In genomic region chr19:29265538-29265937, GRCm38 (mm10) we compare ENCODE assay signal across 9 mouse cellular contexts. TPM values are rescaled to one million over a fixed set of nuclear protein-coding genes. Genes with fewer than 3 reads are reported as not detected.
DNase-seq lines count a peak whose midpoint lies in the region; ATAC-seq lines count a peak whose summit lies in the region.
"Had no signal": no experiment of that assay in that cellular context is flagged by ENCODE, and none has a peak within 500 bp of the region (broad histone marks: within the 10 kb centered on the region; RNA-seq: fewer than 3 reads in every experiment).

No protein-coding gene starts in this region.

- H3K27me3 ChIP-seq in forebrain, embryonic 10.5 days (ENCODE audit: poor library complexity, severe bottlenecking) = no peaks in the 10 kb centered on the region
- H3K27me3 ChIP-seq in forebrain, embryonic 11.5 days (ENCODE audit: control insufficient read depth, insufficient read depth, low read length) = no peaks in the 10 kb centered on the region
- no peaks in the 10 kb centered on the region for H3K27me3 ChIP-seq in heart, embryonic 15.5 days
- H3K27me3 ChIP-seq in limb, embryonic 13.5 days = no peaks in the 10 kb centered on the region

- 34% methylated on average over 5 of the region's 5 CpGs for WGBS in forebrain, embryonic 10.5 days
- 31% methylated on average over 5 of the region's 5 CpGs for WGBS in forebrain, embryonic 11.5 days
- 41% methylated on average over 5 of the region's 5 CpGs for WGBS in heart, embryonic 15.5 days
- 51% methylated on average over 5 of the region's 5 CpGs for WGBS in limb, embryonic 13.5 days

- no peak overlapping the region for H3K4me2 ChIP-seq in forebrain, embryonic 11.5 days (ENCODE audit: low read depth, low read length, severe bottlenecking)
- H3K4me2 ChIP-seq in heart, embryonic 15.5 days = peak overlapping the region; percentile 40; the same call in 1 of the 2 replicates
- no peak overlapping the region for H3K4me2 ChIP-seq in limb, embryonic 13.5 days (replicated peaks)

- no peak for DNase-seq in forebrain, embryonic 10.5 days (ENCODE audit: extremely low spot score, low spot score)
- DNase-seq in forebrain, embryonic 11.5 days (ENCODE audit: low spot score) = no peak
- DNase-seq in right cerebral cortex, postnatal 10 days (ENCODE audit: low spot score in 2 of 2) = peak; percentile 67 to 74
- no peak for DNase-seq in right cerebral cortex, postnatal 14 days
- no peak for DNase-seq in embryo, embryonic 11 days
- no peak for DNase-seq in spleen, adult 12 weeks (ENCODE audit: low spot score)

- H3K9me3 ChIP-seq in forebrain, embryonic 10.5 days = no peaks in the 10 kb centered on the region
- H3K9me3 ChIP-seq in forebrain, embryonic 11.5 days (ENCODE audit: control insufficient read depth, low read length) = no peaks in the 10 kb centered on the region
- no peaks in the 10 kb centered on the region for H3K9me3 ChIP-seq in heart, embryonic 15.5 days (replicated peaks)
- H3K9me3 ChIP-seq in limb, embryonic 13.5 days = no peaks in the 10 kb centered on the region

- H3K27ac ChIP-seq in forebrain, embryonic 10.5 days = peak overlapping the region; percentile 36; the same call in 1 of the 2 replicates
- no peak overlapping the region for H3K27ac ChIP-seq in forebrain, embryonic 11.5 days (ENCODE audit: low read depth, low read length)
- peak overlapping the region; percentile 73 for H3K27ac ChIP-seq in heart, embryonic 15.5 days
- H3K27ac ChIP-seq in limb, embryonic 13.5 days = peak overlapping the region; percentile 48; the same call in 1 of the 2 replicates
- H3K27ac ChIP-seq: macrophage had no signal

- H3K4me3 ChIP-seq in forebrain, embryonic 10.5 days = no peak overlapping the region
- H3K4me3 ChIP-seq in forebrain, embryonic 11.5 days (ENCODE audit: low read depth, low read length) = no peak overlapping the region
- H3K4me3 ChIP-seq in heart, embryonic 15.5 days = no peak overlapping the region
- H3K4me3 ChIP-seq in limb, embryonic 13.5 days = no peak overlapping the region

- H3K4me1 ChIP-seq in forebrain, embryonic 10.5 days = peaks cover 12% of the 10 kb centered on the region
- no peaks in the 10 kb centered on the region for H3K4me1 ChIP-seq in forebrain, embryonic 11.5 days (replicated peaks; ENCODE audit: control insufficient read depth, insufficient read depth, low read length)
- peaks cover 16% of the 10 kb centered on the region for H3K4me1 ChIP-seq in heart, embryonic 15.5 days (replicated peaks)
- H3K4me1 ChIP-seq in limb, embryonic 13.5 days = peaks cover 7% of the 10 kb centered on the region; the same call in 1 of the 2 replicates

- peaks cover 8% of the 10 kb centered on the region for H3K36me3 ChIP-seq in forebrain, embryonic 10.5 days (replicated peaks)
- no peaks in the 10 kb centered on the region for H3K36me3 ChIP-seq in forebrain, embryonic 11.5 days (ENCODE audit: control insufficient read depth, insufficient read depth, low read length)
- no peaks in the 10 kb centered on the region for H3K36me3 ChIP-seq in heart, embryonic 15.5 days
- H3K36me3 ChIP-seq in limb, embryonic 13.5 days = peaks cover 15% of the 10 kb centered on the region

- ATAC-seq in forebrain, embryonic 11.5 days (replicated peaks; ENCODE audit: low FRiP score) = no peak
- ATAC-seq in heart, embryonic 15.5 days (replicated peaks; ENCODE audit: insufficient number of reproducible peaks, insufficient read depth, low FRiP score, low read depth) = peak; percentile 72; the same call in 1 of the 2 replicates
- 0 out of 2 replicates have a peak, but pooled peaks have one; percentile 44 for ATAC-seq in limb, embryonic 13.5 days (ENCODE audit: low FRiP score, low read depth)

- H3K9ac ChIP-seq in forebrain, embryonic 11.5 days (ENCODE audit: low read length) = no peak overlapping the region
- no peak overlapping the region for H3K9ac ChIP-seq in heart, embryonic 15.5 days
- no peak overlapping the region for H3K9ac ChIP-seq in limb, embryonic 13.5 days

RNA-seq across cellular contexts. Expression of gene Jak2, which starts 13.9 kb away (rescaled TPM):
- 5.3 and 6.1 TPM in 2 replicates for polyA plus RNA-seq in forebrain, embryonic 10.5 days (2016; fragmentation: Nextera tagmentation; extraction: Ambion mirVana)
- polyA plus RNA-seq in forebrain, embryonic 11.5 days (2014; fragmentation: Nextera tagmentation; extraction: Ambion mirVana) = 13.2 and 14.6 TPM in 2 replicates
- polyA plus RNA-seq in heart, embryonic 15.5 days (2015; fragmentation: Nextera tagmentation; extraction: Ambion mirVana) = 5.7 and 7.6 TPM in 2 replicates
- polyA plus RNA-seq in limb, embryonic 13.5 days (2015; fragmentation: Nextera tagmentation; extraction: Ambion mirVana) = 8.5 and 9.8 TPM in 2 replicates

RNA-seq across cellular contexts. Expression of gene Insl6, which starts 59.6 kb away (rescaled TPM):
- 5.0 and 5.3 TPM in 2 replicates for polyA plus RNA-seq in forebrain, embryonic 10.5 days (2016; fragmentation: Nextera tagmentation; extraction: Ambion mirVana)
- 6.7 and 7.2 TPM in 2 replicates for polyA plus RNA-seq in forebrain, embryonic 11.5 days (2014; fragmentation: Nextera tagmentation; extraction: Ambion mirVana)
- polyA plus RNA-seq in heart, embryonic 15.5 days (2015; fragmentation: Nextera tagmentation; extraction: Ambion mirVana) = 3.6 and 4.0 TPM in 2 replicates
- 7.6 and 8.0 TPM in 2 replicates for polyA plus RNA-seq in limb, embryonic 13.5 days (2015; fragmentation: Nextera tagmentation; extraction: Ambion mirVana)

Comparison
In these comparisons a context has a peak if more than half of its experiments do, and no peak if none do; other contexts are left out.
1. DNase-seq: peak in right cerebral cortex, postnatal 10 days (2 of 2); none in forebrain, embryonic 10.5 days (single experiment), forebrain, embryonic 11.5 days (single experiment), right cerebral cortex, postnatal 14 days (single experiment), embryo, embryonic 11 days (single experiment) and spleen, adult 12 weeks (single experiment).